Mouse (Mus musculus): ENCODE measurements around the gene Gm10300.
A peak's percentile ranks its signal among the peaks of the same experiment; 100 is the strongest.

Gm10300 gene

GRCm38 (mm10) chr4:132051321-132052275 is 22.9 kb upstream of the Gm10300 start:
- DNase-seq: no peak

GRCm38 (mm10) chr4:132057311-132057710 is 17.2 kb upstream of the Gm10300 start:
- DNase-seq: no peak

- no peak for DNase-seq
These were observed 15.0 kb upstream of the Gm10300 start for GRCm38 (mm10) chr4:132059541-132059940.

DNA sequence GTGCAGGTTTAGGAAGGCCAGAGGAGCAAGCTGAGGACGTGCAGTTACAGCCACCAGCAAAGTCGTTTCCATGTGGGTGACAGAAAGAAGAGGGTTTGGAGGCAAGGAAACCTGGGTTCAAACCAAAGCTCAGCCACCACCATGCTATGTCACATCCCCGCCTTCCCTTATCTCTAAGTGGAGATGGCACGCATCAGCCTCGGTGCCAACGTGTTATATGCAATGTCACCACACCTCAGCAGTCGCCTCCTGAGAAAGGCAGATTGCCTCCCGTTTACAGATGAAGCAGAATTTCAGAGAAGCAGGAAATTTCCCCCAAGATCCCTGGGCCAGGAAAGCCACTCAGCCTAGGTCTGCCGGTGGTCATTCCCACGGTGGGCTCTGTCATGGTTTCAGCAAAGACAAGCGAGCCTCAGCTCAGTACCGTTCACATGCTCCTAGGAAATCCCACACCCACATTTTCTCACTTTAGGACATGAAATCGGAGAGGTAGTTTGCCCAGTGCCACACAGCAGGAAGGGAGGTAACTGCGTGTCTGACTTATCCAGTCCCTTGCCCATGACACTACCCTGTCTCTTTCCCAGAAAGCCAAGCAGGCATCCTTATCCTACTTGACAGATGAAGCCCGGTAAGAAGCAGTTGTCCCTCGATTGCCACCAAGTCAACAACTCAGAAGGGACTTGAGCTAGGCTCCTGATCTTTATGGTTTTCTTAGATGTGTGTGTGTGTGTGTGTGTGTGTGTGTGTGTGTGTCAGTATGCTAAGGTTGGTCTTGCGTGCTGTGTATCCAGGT is 14.3 kb upstream of the Gm10300 start:
- no peak for DNase-seq

GRCm38 (mm10) chr4:132062289-132062688 is 12.2 kb upstream of the Gm10300 start:
- DNase-seq: no peak

GRCm38 (mm10) chr4:132062934-132063884 is 11.3 kb upstream of the Gm10300 start:
- no peak for DNase-seq

- no peak for DNase-seq
These were observed 9.9 kb upstream of the Gm10300 start for GRCm38 (mm10) chr4:132064550-132064949.

DNA sequence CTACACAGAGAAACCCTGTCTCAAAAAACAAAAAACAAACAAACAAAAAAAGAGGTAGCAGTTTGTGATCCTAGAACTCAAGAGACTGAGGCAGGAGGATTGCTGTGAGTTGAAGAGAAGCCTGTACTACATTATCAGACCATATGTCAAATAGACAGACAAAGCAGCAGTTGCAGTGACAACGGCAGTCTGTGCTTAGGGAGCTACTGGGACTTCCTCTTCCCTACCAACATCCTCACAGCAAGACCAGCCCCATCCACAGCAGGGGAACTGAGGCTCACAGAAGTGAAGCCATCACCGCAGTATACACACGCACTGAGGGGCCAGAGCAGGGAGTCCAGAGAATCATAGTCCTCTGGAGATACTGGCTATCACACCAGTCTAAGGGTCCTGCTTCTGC is 8.9 kb upstream of the Gm10300 start:
- DNase-seq: no peak

DNA sequence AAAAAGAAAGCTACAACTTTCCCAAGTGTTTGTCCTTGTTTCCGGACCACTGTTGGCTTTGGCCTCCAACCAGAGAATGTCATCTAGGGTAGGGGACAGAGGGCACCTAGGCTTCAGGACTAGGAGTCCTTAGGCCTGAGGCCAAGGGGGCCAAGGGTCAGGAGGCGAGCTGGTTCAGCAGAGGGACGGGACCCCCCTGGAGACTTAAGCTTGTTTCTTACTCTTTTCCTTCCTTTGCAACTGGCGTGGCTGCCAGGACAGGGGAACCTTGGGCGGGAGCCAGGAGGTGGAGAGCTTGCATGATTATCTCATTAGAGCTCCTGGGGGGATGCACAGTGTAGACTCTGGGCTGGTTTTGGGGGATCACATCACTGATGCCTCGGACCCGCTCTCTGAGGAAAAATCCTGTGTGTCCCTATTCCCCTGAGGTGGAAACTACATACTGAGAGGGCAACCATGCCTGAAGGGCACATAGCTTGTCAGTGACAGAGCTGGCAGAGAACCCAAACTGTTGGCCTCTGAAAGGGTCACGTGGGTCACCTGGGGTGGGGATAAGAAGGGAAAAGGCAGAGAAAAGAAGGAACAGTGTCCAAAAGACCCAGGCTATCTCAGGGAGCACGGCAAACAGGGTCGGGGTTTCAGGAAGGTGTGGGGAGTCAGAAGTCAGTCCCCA is 8.3 kb upstream of the Gm10300 start:
- no peak for DNase-seq

GRCm38 (mm10) chr4:132067112-132067937 is 7.2 kb upstream of the Gm10300 start:
- DNase-seq: no peak

GRCm38 (mm10) chr4:132067938-132068235 is 6.6 kb upstream of the Gm10300 start:
- DNase-seq: no peak

DNA sequence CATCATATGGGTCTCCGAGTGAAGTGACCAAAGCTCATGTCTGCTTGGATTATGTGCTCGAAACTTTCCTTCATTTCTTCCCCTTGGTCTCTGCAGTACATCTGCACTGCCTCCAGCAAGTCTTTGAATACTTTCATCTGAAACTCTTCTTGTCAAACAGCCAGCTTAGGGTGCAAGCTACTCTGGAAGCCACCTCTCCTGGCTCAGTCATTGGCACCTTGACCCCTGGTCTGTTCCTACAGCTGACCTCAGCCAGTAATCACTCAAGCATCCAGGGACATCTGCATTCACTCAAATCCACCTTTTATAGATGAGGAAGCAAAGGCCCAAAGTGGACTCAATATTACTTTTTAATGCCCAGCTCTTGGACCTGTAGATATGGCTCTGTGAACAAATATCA is 2.8 kb upstream of the Gm10300 start:
- DNase-seq: no peak

DNA sequence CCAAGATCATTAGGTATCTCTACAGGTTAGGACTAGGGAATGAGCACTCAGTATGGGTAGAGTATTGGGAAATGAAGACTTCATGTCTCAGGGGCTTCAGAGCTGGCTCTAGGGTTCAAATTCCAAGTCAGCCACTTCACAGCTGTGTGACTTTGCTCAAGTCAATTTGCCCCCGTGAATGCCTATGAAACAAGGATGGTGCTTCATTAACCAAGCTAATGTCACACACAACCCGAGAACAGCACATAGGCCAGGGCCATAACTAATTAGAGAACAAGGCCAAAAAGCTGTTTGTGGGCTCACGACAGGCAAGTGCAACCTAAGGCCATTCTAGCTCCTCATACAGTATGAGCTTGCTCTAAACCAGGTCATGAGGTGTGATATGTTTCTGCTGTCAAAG is 2.3 kb upstream of the Gm10300 start:
- no peak for DNase-seq

GRCm38 (mm10) chr4:132072946-132073345 is 1.6 kb upstream of the Gm10300 start:
- no peak for DNase-seq

GRCm38 (mm10) chr4:132074933-132075769 is 654 bp downstream of the Gm10300 start, which contains the start of gene Epb41:
Gene Epb41 (minus strand): TSS chr4:132075321.
- DNase-seq: peak; percentile 99

- DNase-seq: no peak
These were observed 1.3 kb downstream of the Gm10300 start for GRCm38 (mm10) chr4:132075796-132076195.

DNA sequence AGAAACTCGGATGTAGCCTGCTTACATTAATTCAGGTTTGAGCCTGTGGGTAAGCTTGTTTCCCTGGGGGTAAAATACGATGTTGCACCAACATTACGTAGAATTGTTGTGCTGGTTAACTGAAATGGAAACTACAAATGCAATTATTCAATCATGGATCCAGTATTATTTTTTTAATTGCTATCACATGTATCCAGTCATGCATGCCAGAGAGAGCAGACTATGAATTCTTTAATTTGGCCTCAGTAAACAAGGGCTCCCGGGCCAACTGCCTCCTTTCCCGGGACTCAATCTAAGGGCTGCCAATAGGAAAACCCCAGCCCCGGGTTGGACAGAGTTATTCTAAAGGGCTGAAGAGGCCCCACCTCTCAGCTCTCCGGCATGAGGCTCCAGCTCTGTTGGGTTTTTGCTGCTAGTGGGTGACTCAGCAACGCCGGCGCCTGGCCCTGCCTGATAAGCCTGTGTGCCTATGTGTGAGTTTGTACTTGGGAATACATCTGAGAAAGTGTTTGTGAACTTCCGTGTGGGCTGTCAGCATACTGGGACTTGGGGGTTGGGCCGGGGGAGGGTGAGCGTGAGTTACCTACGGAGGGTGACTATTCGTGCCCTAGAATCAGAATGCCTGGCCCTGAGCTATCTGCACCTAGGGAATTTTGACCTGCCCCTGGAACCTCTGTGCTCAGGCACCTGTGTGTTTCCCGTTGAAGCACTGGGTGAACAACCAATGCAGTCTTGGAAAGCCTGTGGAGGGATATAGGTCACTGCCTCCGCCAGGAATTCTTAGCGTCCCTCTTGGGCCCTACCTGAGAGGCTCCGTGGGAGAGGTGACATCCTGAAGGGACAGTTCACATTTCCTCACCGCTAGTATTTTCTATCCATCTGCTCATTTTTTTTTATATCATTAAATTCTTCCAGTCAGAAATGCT is 2.2 kb downstream of the Gm10300 start:
- DNase-seq: peak; percentile 51

DNA sequence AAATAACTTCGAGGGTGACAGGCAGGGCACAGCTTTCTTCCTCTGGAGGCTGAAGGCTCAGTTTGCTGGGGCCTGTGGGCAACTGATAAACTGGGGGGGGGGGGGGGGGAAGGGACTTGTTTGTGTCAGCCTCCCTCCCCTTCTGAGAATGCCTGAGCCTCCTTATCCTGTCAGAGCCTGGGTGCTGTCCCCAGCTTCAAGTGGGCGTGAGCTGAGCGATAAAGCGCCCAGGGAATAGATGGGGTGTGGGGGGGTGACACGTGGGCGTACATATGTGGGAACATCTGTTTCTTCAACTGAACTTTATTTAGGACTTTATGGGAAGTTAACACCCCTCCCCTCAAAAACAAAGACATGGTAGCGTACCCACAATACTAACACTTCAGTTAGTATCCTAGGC is 2.9 kb downstream of the Gm10300 start:
- no peak for DNase-seq

- DNase-seq: no peak
These were observed 3.8 kb downstream of the Gm10300 start for GRCm38 (mm10) chr4:132078296-132078714.
